Mouse (Mus musculus) telencephalon, adult 2 months (tissue): ENCODE measurements at regions not wholly inside any gene's neighbourhood (a gene's known extent, or its start where the extent isn't known, plus 50 kb on each side); places are given as distances from the start of the nearest gene placed in this dataset.

Experiments
- DNase-seq: peaks from one replicate; pipeline ENCODE4 v3.0.0-alpha.2; 2011; ENCODE audit warnings: low read depth, low spot score

GRCm38 (mm10) chr12:110177826-110178225 lies 101.0 kb upstream of the Dio3 start:
- no peak for DNase-seq

- DNase-seq = no peak
Measured at GRCm38 (mm10) chr12:110183473-110183872, 95.4 kb upstream of the Dio3 start.

GRCm38 (mm10) chr12:110185399-110185798 lies 93.5 kb upstream of the Dio3 start:
- no peak for DNase-seq

- no peak for DNase-seq
Measured at GRCm38 (mm10) chr12:110186381-110186780, 92.5 kb upstream of the Dio3 start.

GRCm38 (mm10) chr12:110186911-110187245 lies 92.0 kb upstream of the Dio3 start:
- no peak for DNase-seq

GRCm38 (mm10) chr12:110187246-110188135 lies 91.4 kb upstream of the Dio3 start:
- DNase-seq = no peak

GRCm38 (mm10) chr12:110188136-110188631 lies 90.7 kb upstream of the Dio3 start:
- DNase-seq = no peak

- DNase-seq = no peak
Measured at GRCm38 (mm10) chr12:110188641-110189328, 90.1 kb upstream of the Dio3 start.

GRCm38 (mm10) chr12:110189329-110189642 lies 89.6 kb upstream of the Dio3 start:
- no peak for DNase-seq

- no peak for DNase-seq
Measured at GRCm38 (mm10) chr12:110192186-110192585, 86.7 kb upstream of the Dio3 start.

GRCm38 (mm10) chr12:110197366-110197765 lies 81.5 kb upstream of the Dio3 start:
- no peak for DNase-seq

GRCm38 (mm10) chr12:110200471-110200870 lies 78.4 kb upstream of the Dio3 start:
- no peak for DNase-seq

GRCm38 (mm10) chr12:110200887-110201286 lies 78.0 kb upstream of the Dio3 start:
- no peak for DNase-seq

GRCm38 (mm10) chr12:110203271-110204014 lies 75.4 kb upstream of the Dio3 start:
- peak; percentile 18 for DNase-seq

GRCm38 (mm10) chr12:110204246-110204989 lies 74.5 kb upstream of the Dio3 start:
- no peak for DNase-seq

- DNase-seq = no peak
Measured at GRCm38 (mm10) chr12:110206271-110206670, 72.6 kb upstream of the Dio3 start.

- no peak for DNase-seq
Measured at GRCm38 (mm10) chr12:110206812-110207211, 72.1 kb upstream of the Dio3 start.

- no peak for DNase-seq
Measured at GRCm38 (mm10) chr12:110207246-110207852, 71.5 kb upstream of the Dio3 start.

GRCm38 (mm10) chr12:110212716-110213115 lies 66.2 kb upstream of the Dio3 start:
- DNase-seq = no peak

GRCm38 (mm10) chr12:110214833-110215232 lies 64.0 kb upstream of the Dio3 start:
- no peak for DNase-seq

GRCm38 (mm10) chr12:110215311-110215710 lies 63.6 kb upstream of the Dio3 start:
- no peak for DNase-seq
